Mouse (Mus musculus): ENCODE results near the gene Snu13. TPM values are rescaled to one million over a fixed set of nuclear protein-coding genes. Genes with fewer than 3 reads are reported as not detected.

Snu13 gene
- polyA plus RNA-seq, 1 experiment: 134 TPM

DNA sequence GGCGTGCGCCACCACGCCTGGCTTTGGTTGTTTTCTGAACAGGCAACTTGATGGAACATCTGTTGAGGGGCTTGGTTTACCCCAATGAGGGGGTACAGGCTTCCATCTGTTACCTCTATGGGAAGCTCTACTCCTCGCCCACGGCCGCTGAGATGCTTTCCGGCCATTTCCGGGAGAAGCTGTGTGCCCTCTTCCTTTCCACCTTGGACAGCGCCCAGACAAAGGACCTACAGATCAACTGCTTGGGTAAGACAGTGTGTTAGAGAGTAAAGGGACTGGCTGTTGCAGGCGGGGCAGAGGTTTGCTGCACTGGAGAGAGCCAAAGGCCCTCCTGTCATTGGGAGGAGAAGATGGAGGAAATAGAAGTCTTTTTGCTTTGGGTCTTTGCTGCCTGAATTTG is 32.5 kb upstream of the Snu13 start:
- Histone ChIP-seq H3K4me3 (ENCODE audit: control insufficient read depth, insufficient read depth, low read length) (no peak overlapping the region), H3K36me3 (ENCODE audit: control insufficient read depth, insufficient read depth, low read length) (no peaks in the 10 kb centered on the region), H3K27ac (ENCODE audit: control insufficient read depth, insufficient read depth, low read length) (no peak overlapping the region), H3K27me3 (ENCODE audit: control insufficient read depth, insufficient read depth, low read length) (no peaks in the 10 kb centered on the region), H3K4me1 (replicated peaks; ENCODE audit: control insufficient read depth, insufficient read depth, low read length) (no peaks in the 10 kb centered on the region)
- no peak for DNase-seq
- WGBS: 61% methylated on average over 10 of the region's 10 CpGs
- TF ChIP-seq POLR2A (IDR thresholded peaks at IDR 0.05; ENCODE audit: control insufficient read depth, extremely low read depth, insufficient read depth, low read length, poor library complexity) (no peak), CTCF (IDR thresholded peaks at IDR 0.05; ENCODE audit: borderline replicate concordance, control insufficient read depth, extremely low read depth, insufficient read depth, low read length, poor library complexity) (no peak)

GRCm38 (mm10) chr15:82073490-82073889 is 26.1 kb upstream of the Snu13 start:
- 94% methylated on average over 7 of the region's 7 CpGs for WGBS
- Histone ChIP-seq H3K4me3 (ENCODE audit: control insufficient read depth, insufficient read depth, low read length) (no peak overlapping the region), H3K36me3 (ENCODE audit: control insufficient read depth, insufficient read depth, low read length) (no peaks in the 10 kb centered on the region), H3K27me3 (ENCODE audit: control insufficient read depth, insufficient read depth, low read length) (peaks cover 7% of the 10 kb centered on the region), H3K27ac (ENCODE audit: control insufficient read depth, insufficient read depth, low read length) (no peak overlapping the region), H3K4me1 (replicated peaks; ENCODE audit: control insufficient read depth, insufficient read depth, low read length) (no peaks in the 10 kb centered on the region)
- no peak for TF ChIP-seq POLR2A (IDR thresholded peaks at IDR 0.05; ENCODE audit: control insufficient read depth, extremely low read depth, insufficient read depth, low read length, poor library complexity)
- no peak for TF ChIP-seq CTCF (IDR thresholded peaks at IDR 0.05; ENCODE audit: borderline replicate concordance, control insufficient read depth, extremely low read depth, insufficient read depth, low read length, poor library complexity)
- no peak for DNase-seq

- no peak for DNase-seq
- WGBS: 93% methylated on average over 26 of the region's 26 CpGs
- H3K27me3 ChIP-seq (ENCODE audit: control insufficient read depth, insufficient read depth, low read length): peaks cover 7% of the 10 kb centered on the region
- H3K4me3 ChIP-seq (ENCODE audit: control insufficient read depth, insufficient read depth, low read length): no peak overlapping the region
- TF ChIP-seq CTCF (IDR thresholded peaks at IDR 0.05; ENCODE audit: borderline replicate concordance, control insufficient read depth, extremely low read depth, insufficient read depth, low read length, poor library complexity): no peak
- TF ChIP-seq POLR2A (IDR thresholded peaks at IDR 0.05; ENCODE audit: control insufficient read depth, extremely low read depth, insufficient read depth, low read length, poor library complexity): no peak
- H3K36me3 ChIP-seq (ENCODE audit: control insufficient read depth, insufficient read depth, low read length): no peaks in the 10 kb centered on the region
- H3K27ac ChIP-seq (ENCODE audit: control insufficient read depth, insufficient read depth, low read length): no peak overlapping the region
- H3K4me1 ChIP-seq (replicated peaks; ENCODE audit: control insufficient read depth, insufficient read depth, low read length): no peaks in the 10 kb centered on the region
Measured at GRCm38 (mm10) chr15:82071816-82072469, 24.5 kb upstream of the Snu13 start.

- WGBS: 35% methylated on average over 40 of the region's 40 CpGs
- Histone ChIP-seq H3K4me1 (replicated peaks; ENCODE audit: control insufficient read depth, insufficient read depth, low read length) (no peaks in the 10 kb centered on the region), H3K27ac (ENCODE audit: control insufficient read depth, insufficient read depth, low read length) (no peak within 1 kb of the TSS), H3K36me3 (ENCODE audit: control insufficient read depth, insufficient read depth, low read length) (no peaks in the 10 kb centered on the region), H3K27me3 (ENCODE audit: control insufficient read depth, insufficient read depth, low read length) (peaks cover 7% of the 10 kb centered on the region), H3K4me3 (ENCODE audit: control insufficient read depth, insufficient read depth, low read length) (no peak within 1 kb of the TSS)
- TF ChIP-seq CTCF (IDR thresholded peaks at IDR 0.05; ENCODE audit: borderline replicate concordance, control insufficient read depth, extremely low read depth, insufficient read depth, low read length, poor library complexity) (no peak), POLR2A (IDR thresholded peaks at IDR 0.05; ENCODE audit: control insufficient read depth, extremely low read depth, insufficient read depth, low read length, poor library complexity) (no peak)
- no peak for DNase-seq
Measured at GRCm38 (mm10) chr15:82069898-82070297, 22.5 kb upstream of the Snu13 start, which contains the start of gene Mei1. Mei1 (plus strand) TSS chr15:82069996.

GRCm38 (mm10) chr15:82065511-82065910 is 18.1 kb upstream of the Snu13 start:
- TF ChIP-seq CTCF (IDR thresholded peaks at IDR 0.05; ENCODE audit: borderline replicate concordance, control insufficient read depth, extremely low read depth, insufficient read depth, low read length, poor library complexity): no peak; the same call in 1 of the 2 replicates
- no peak for TF ChIP-seq POLR2A (IDR thresholded peaks at IDR 0.05; ENCODE audit: control insufficient read depth, extremely low read depth, insufficient read depth, low read length, poor library complexity)
- H3K27me3 ChIP-seq (ENCODE audit: control insufficient read depth, insufficient read depth, low read length): peaks cover 4% of the 10 kb centered on the region
- peak; percentile 64 for DNase-seq

DNA sequence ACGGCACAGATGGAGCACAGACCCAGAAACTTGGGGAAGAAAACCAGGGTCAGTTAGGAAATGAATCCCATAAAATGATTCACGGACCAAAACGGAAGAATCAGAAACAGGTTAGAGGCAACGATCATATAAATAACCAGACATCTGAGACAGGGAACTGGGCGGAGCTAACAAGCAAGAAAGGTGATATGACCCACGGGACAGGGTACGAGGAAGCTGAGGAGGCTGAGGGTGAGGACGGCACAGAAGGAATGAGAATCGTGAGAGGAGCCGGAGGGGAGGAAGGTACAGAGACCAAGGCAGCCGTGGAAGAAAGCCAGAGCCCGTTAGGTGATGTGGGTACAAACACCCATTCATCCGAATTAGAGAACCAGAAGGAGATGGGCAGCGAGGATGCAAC is 16.5 kb upstream of the Snu13 start:
- H3K4me1 ChIP-seq (replicated peaks; ENCODE audit: control insufficient read depth, insufficient read depth, low read length): no peaks in the 10 kb centered on the region
- WGBS: 73% methylated on average over 14 of the region's 14 CpGs
- TF ChIP-seq POLR2A (IDR thresholded peaks at IDR 0.05; ENCODE audit: control insufficient read depth, extremely low read depth, insufficient read depth, low read length, poor library complexity): no peak
- no peak for TF ChIP-seq CTCF (IDR thresholded peaks at IDR 0.05; ENCODE audit: borderline replicate concordance, control insufficient read depth, extremely low read depth, insufficient read depth, low read length, poor library complexity)
- DNase-seq: no peak
- H3K27ac ChIP-seq (ENCODE audit: control insufficient read depth, insufficient read depth, low read length): no peak overlapping the region
- no peak overlapping the region for H3K4me3 ChIP-seq (ENCODE audit: control insufficient read depth, insufficient read depth, low read length)
- no peaks in the 10 kb centered on the region for H3K27me3 ChIP-seq (ENCODE audit: control insufficient read depth, insufficient read depth, low read length)
- no peaks in the 10 kb centered on the region for H3K36me3 ChIP-seq (ENCODE audit: control insufficient read depth, insufficient read depth, low read length)

More at GRCm38 (mm10) chr15:82065511-82065910, 18.1 kb upstream of the Snu13 start:
- Histone ChIP-seq H3K27ac (ENCODE audit: control insufficient read depth, insufficient read depth, low read length) (no peak overlapping the region), H3K4me1 (replicated peaks; ENCODE audit: control insufficient read depth, insufficient read depth, low read length) (no peaks in the 10 kb centered on the region), H3K4me3 (ENCODE audit: control insufficient read depth, insufficient read depth, low read length) (no peak overlapping the region), H3K36me3 (ENCODE audit: control insufficient read depth, insufficient read depth, low read length) (no peaks in the 10 kb centered on the region)
- WGBS: 24% methylated on average over 7 of the region's 7 CpGs
